Mouse (Mus musculus): ENCODE measurements around the gene Rps6kc1.

Rps6kc1 gene

GRCm38 (mm10) chr1:190904714-190905113, 6.9 kb downstream of the Rps6kc1 start:
- ATAC-seq (ENCODE audit: insufficient number of reproducible peaks, low FRiP score, low TSS enrichment), result no peak

DNA sequence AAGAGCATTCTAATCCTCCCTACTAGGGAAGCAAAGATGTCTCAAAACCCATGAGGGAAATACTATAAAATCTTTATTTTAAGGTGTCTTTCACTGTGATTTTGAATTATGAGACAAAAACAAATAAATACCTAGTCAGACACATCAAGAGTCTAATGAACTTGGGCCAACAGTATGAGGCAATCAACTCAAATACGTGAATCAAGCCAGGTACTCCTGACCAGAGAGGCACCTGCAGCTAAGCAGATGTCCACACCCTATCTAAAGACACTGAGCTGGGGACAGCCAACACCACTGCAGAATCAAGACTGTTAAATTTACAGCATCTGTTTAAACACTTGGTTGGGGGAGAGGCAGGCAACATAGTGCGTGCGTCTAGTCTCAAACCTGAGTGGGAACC, 7.4 kb downstream of the Rps6kc1 start:
- ATAC-seq (ENCODE audit: insufficient number of reproducible peaks, low FRiP score, low TSS enrichment), result no peak

DNA sequence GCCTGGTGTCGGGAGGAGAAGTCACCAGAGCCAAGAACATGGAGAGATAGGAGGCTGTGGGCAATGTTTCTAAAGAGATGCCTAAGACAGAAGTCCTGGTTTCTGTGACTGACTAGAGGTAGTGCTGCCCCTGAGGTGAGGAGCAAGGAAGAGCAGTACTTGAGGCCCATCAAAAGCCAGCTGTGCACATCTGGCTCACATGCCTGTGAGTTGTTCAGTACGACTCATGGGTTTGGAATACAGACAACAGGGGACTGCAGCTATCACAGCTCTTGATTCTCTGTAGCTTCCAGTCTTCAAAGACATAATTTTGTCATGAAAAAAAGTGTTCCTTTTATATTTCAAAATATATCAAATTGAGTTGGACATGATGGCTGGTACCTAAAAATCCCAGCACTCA, 10.5 kb downstream of the Rps6kc1 start:
- no peak for ATAC-seq (ENCODE audit: insufficient number of reproducible peaks, low FRiP score, low TSS enrichment)

DNA sequence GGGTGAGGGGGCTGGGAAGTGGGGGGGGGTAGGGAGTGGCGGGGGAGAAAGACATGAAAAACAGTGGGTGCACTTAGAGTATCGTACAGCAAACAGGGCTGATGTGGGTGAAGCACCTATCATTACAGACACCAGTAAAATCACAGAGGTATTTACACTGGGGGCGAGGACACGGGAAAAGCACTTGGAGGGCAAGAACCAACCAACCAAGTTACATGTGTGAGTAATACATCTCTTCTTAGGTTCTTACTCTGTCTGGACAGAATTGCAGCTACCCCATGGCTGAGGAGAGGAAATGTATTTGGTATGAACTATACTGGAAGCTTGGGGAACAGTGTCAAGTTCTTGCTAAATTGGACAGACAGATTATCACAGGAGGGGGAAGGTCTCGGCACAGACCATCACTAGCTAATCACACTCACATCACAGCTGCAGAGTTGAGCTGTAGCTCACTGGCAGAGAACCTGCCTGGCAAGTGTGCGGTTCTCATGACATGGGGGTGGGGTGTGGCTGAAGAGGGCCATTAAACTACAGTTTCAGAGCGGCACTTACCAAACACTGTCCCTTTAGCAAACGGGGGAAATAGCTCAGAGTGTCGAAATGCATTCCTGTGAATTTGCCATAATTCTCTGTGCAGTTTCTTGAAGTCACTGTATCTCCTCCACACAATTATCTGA, 12.5 kb downstream of the Rps6kc1 start:
- no peak for ATAC-seq (ENCODE audit: insufficient number of reproducible peaks, low FRiP score, low TSS enrichment)

- ATAC-seq (ENCODE audit: insufficient number of reproducible peaks, low FRiP score, low TSS enrichment), result no peak
These were observed 13.4 kb downstream of the Rps6kc1 start for GRCm38 (mm10) chr1:190898186-190898585.

DNA sequence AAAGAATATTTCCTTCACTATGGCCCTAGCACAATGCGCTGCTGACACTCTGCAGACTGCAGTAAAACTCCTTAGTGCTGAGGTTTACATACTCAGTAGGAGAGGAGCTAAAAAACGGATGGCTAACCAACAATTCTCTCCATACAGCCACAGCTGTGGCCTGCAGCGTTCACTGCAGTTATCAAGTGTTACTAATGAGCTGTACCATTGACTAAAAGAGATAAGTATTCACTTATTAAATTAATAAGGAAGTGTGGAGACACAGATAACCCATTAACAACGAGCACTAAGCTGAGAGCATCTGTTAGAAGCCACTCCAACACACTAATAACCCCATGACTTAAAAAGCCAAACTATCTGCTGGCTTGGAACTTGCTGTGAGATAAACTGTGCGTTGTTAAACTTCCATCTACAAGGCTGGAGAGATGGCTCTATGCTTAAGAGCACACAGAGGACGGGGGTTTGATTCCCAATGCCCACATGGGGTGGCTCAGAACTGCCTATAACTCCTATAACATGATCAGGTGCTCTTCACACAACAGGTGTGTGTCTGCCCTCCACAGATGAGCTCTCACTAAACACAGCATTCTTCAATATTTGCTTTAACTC, 17.9 kb downstream of the Rps6kc1 start:
- ATAC-seq (ENCODE audit: insufficient number of reproducible peaks, low FRiP score, low TSS enrichment), result no peak

DNA sequence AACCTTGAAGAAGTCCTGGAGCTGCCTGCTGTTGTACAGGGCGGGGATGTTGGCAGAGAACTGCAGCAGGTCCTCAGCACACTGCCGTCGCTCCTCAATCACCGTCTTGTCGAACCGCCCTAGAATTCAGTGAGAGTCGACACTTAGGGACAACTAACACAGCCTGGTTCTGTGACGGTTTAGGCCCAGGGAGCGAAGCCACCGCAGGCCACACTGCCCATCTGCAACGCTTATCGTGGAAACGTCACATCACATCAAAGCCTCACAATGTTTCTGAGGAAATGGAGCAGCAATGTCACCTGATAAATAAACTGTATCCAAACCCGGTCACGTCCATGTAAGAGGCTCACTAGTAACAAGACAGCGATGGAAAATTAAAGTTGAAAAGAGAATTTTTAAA, 22.9 kb downstream of the Rps6kc1 start:
- no peak for ATAC-seq (ENCODE audit: insufficient number of reproducible peaks, low FRiP score, low TSS enrichment)

- no peak for ATAC-seq (ENCODE audit: insufficient number of reproducible peaks, low FRiP score, low TSS enrichment)
These were observed 23.5 kb downstream of the Rps6kc1 start for GRCm38 (mm10) chr1:190888031-190888430.

- no peak for ATAC-seq (ENCODE audit: insufficient number of reproducible peaks, low FRiP score, low TSS enrichment)
These were observed 25.6 kb downstream of the Rps6kc1 start for GRCm38 (mm10) chr1:190886014-190886413.

- ATAC-seq (ENCODE audit: insufficient number of reproducible peaks, low FRiP score, low TSS enrichment), result no peak
These were observed 30.1 kb downstream of the Rps6kc1 start for GRCm38 (mm10) chr1:190881422-190881821.

DNA sequence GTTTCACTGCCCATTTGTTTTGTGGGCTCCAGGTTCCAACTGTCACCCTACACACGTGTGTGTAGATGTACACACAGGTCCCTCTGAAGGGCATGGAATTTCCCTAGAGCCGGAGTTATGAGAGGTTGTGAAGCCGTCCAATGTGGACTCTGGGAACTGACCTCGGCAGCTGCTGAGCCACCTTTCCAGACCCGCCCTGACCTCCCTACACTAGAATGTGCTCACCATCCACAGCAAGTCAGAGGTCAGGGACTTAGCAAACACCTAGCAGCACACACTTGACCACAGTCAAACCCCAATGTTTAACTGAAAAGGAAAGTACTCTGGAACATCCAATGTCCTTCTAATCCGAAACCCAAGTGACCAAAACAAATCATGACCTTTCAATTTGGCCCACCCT, 30.9 kb downstream of the Rps6kc1 start:
- ATAC-seq (ENCODE audit: insufficient number of reproducible peaks, low FRiP score, low TSS enrichment), result no peak

DNA sequence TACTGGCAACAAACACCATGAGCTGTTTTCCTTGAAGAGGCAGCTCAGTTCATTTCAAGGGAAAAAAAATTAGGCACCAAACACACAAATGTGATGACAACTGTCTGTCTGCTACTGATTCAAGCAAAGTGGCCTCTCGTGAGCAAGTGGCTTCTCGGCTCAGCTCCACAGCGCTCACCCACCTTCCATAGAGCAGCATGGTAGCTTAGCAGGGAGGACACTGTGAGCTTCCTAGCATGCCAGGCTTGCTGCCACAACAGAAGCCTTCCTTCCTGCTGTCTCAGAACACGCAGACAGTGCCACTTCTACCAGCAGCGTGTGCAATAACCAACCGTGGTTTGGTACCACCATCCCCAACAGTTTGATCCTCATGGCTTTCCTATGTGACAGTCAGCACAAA, 35.8 kb downstream of the Rps6kc1 start:
- ATAC-seq (ENCODE audit: insufficient number of reproducible peaks, low FRiP score, low TSS enrichment), result no peak

- ATAC-seq (ENCODE audit: insufficient number of reproducible peaks, low FRiP score, low TSS enrichment), result no peak
These were observed 36.5 kb downstream of the Rps6kc1 start for GRCm38 (mm10) chr1:190875089-190875488.

GRCm38 (mm10) chr1:190871068-190871467, 40.5 kb downstream of the Rps6kc1 start:
- ATAC-seq (ENCODE audit: insufficient number of reproducible peaks, low FRiP score, low TSS enrichment), result no peak

- ATAC-seq (ENCODE audit: insufficient number of reproducible peaks, low FRiP score, low TSS enrichment), result no peak
These were observed 41.6 kb downstream of the Rps6kc1 start for GRCm38 (mm10) chr1:190869996-190870395.

GRCm38 (mm10) chr1:190868790-190869189, 42.8 kb downstream of the Rps6kc1 start:
- ATAC-seq (ENCODE audit: insufficient number of reproducible peaks, low FRiP score, low TSS enrichment), result no peak

DNA sequence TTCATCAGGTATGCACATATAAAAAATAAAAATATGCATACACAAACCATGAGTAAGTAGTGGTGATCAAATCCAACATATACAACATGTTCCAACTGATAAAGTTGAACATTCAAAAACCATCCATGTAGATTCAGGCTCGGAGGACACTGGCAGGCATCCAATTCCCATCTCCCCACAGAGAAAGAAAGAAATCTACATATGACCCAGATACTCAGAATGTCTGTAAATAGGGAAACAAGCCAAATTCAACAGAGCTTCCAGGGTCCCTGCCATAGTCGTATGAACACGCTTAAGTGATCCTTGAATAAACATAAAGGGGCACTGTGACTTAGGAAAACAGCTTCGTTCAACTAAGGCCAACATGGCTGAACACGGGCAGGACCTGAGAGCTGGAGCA, 49.9 kb downstream of the Rps6kc1 start:
- ATAC-seq (ENCODE audit: insufficient number of reproducible peaks, low FRiP score, low TSS enrichment), result no peak

DNA sequence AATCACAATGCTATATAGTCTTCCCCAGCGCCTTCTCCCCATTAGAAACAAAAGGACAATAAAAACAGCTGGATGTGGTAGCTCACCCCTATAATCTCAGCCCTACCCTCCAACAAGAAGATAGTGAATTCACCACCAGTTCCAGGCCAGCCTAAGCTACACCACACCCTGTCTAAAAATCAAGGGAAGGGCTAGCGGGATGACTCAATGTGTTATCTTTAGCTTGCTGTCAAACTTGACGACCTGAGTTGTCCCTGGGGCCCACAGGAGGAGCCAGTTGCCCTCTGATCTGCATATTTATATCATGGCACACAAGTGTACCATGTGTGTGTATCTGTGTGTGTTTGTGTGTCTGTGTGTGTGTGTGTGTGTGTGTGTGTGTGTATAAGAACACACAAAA, 57.1 kb downstream of the Rps6kc1 start:
- no peak for ATAC-seq (ENCODE audit: insufficient number of reproducible peaks, low FRiP score, low TSS enrichment)

DNA sequence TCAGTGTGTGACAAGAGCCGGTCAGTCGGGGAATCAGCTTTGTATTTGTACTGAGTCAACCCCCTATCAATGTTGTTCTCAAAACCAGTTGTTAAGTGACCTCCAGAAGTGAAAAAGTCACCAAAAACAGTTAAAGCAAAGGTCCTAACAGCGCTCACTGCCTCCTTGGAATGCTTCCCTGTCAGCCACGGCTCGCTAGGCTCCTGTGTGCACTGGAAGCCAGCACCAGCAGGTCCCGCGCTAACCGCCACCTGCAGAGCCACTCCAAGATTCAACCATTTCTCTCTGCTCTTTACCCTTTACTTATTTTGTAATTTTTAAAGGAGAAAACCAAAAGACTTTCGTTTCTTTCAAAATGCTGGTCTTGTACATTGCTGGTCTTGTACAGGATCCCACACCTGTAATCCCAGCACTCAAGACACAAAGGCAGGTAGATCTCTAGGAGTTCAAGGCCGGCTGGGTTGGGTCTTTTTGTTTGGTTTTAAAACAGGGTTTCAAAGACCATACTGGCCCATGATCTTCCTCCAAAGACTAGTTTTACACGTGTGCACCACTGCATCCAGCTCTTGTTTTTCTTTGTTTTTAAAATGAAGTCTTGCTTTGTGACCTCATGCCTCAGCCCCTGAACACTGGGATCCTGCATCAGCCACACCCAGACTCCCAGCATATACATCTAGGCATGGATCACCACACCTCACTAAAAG, 62.3 kb downstream of the Rps6kc1 start:
- ATAC-seq (ENCODE audit: insufficient number of reproducible peaks, low FRiP score, low TSS enrichment), result no peak

GRCm38 (mm10) chr1:190848676-190849075, 62.9 kb downstream of the Rps6kc1 start:
- ATAC-seq (ENCODE audit: insufficient number of reproducible peaks, low FRiP score, low TSS enrichment), result no peak

DNA sequence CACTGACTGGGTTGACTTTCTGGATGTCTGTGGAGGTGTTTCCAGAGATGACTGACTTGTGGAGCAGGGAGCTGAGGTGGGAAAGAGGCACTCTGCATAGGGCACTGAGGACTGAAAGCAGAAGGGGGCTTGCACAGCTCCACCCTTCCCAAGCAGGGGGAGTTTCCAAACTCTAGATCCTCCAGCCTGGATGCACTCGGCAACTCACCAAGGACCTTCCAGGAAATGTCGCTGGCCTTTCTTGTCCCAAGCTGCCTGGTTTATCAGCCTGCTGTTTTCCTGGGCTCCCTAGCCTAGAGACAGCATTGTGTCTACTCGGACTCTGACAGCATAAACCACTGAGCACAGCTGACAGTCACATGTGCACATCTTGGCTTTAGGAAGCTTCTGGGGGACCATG, 64.6 kb downstream of the Rps6kc1 start:
- no peak for ATAC-seq (ENCODE audit: insufficient number of reproducible peaks, low FRiP score, low TSS enrichment)

Measured in cerebellum, adult (tissue).